Mouse (Mus musculus): ENCODE data around the gene Hltf. TPM values are rescaled to one million over a fixed set of nuclear protein-coding genes. Genes with fewer than 3 reads are reported as not detected.
"Not testable (repeated sequence)": the region's sequence is repeated elsewhere in the genome, so short reads cannot be mapped to it uniquely, and the experiment has no call there.

Hltf gene
- total RNA-seq, 4 experiments from 2014 or later: 19.8 to 27.7 (median 24.9) TPM

DNA sequence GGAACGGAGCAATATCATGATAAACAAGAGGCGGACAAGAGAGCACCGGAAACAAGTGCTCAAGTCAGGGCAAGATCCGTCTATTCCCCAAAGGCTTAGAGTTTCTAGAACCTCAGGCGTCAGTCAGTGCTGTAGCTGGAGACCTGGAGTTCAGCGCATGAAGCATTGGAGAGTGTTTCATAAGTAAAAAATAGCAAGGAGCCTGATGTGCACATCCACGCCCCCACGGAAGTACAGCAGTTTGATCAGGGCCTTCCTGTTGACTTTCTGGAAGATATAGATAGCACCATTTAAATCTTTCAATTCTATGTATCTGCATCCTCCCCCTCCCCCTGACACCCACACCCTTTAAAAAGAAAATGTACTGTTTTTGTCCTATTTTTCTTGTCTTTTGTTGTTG, 46.7 kb downstream of the Hltf start:
- DNase-seq (ENCODE audit: low spot score in 2 of 2): no peak

- no peak for DNase-seq (ENCODE audit: low spot score in 2 of 2)
Observed at GRCm38 (mm10) chr3:20104776-20105175, 47.2 kb downstream of the Hltf start.

DNA sequence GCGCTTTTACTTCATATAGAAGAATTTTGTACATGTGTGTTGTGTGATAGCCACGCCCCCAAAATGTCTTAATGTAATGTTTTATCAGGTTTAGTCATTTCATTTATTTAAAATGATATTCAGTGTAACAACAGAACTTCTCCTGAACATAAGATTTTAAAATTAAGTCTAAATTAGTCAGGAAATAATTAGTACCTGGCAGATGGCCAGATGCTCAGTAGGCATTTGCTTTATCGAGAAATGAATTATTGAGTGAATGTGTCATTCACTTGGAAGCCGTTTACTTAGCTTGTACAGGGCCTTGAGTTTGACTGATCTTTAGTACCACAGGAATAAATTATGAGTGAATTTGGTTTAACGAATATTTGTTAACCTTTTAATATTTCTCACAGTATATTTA, 51.3 kb downstream of the Hltf start:
- DNase-seq (ENCODE audit: low spot score in 2 of 2): no peak

- no peak for DNase-seq (ENCODE audit: low spot score in 2 of 2)
Observed at GRCm38 (mm10) chr3:20111913-20112312, 54.3 kb downstream of the Hltf start.

GRCm38 (mm10) chr3:20119044-20119591, 61.5 kb downstream of the Hltf start:
- no peak for DNase-seq (ENCODE audit: low spot score in 2 of 2)

DNA sequence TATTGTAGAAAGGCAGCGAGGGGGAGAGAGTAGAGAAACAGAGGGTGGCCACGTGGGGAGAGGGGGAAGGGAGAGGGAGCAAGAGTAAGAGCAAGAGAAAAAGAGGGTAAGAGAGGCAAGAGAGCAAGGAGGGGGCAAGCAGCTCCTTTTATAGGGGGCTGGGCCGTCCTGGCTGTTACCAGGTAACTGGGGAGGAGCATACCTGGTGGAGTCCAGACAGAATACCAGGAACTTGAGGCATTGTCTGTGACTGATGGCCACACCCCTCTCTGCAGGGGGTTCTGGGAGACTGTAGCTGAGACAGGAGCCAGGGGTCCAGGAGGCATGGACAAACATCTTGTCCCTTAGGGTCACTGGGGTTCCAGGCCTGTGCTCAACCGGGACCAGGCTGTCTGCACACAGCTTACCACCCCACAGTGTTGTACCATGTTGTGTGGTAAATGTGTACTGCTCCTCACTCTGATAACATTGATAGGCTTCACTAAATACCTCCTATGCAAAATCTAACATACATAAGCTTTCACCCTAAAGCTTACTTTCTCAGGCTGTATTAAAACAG, 62.2 kb downstream of the Hltf start:
- no peak for DNase-seq (ENCODE audit: low spot score in 2 of 2)

DNA sequence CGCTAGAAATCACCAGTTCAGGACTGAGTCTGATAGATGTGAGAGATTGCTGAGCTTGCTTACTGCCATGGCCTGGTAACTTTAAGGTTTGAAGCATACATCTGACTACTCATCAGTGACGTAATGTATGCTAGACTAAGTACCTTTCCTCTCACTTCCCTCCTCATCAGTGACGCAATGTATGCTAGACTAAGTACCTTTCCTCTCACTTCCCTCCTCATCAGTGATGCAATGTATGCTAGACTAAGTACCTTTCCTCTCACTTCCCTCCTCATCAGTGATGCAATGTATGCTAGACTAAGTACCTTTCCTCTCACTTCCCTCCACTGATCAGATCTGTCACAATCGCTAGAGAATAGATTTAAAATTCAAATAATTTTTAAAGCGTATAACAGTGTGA, 64.0 kb downstream of the Hltf start:
- not testable (repeated sequence) for DNase-seq (ENCODE audit: low spot score in 2 of 2)

GRCm38 (mm10) chr3:20125604-20126003, 68.0 kb downstream of the Hltf start:
- DNase-seq (ENCODE audit: low spot score in 2 of 2): no peak

GRCm38 (mm10) chr3:20127047-20127595, 69.5 kb downstream of the Hltf start:
- no peak for DNase-seq (ENCODE audit: low spot score in 2 of 2)

DNA sequence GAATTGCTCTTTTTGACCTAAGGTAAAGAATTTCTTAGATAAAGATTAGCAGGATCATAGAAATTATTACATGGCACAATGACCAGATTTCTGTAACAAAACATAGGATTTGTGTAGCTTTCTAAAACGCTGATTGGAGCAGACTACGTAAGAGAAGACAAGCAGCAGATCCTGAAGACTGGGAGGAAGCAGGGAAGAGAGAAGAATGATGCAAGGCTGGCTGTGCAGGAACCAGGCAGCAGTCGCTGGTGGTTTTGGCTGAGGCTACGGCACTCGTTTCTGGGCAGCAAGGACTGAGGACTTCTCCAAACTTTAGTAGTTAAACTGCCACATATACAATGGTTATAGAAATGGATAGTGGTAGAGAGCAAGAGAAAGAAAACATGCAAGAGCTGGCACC, 71.9 kb downstream of the Hltf start:
- no peak for DNase-seq (ENCODE audit: low spot score in 2 of 2)

- DNase-seq (ENCODE audit: low spot score in 2 of 2): no peak
Observed at GRCm38 (mm10) chr3:20130456-20131349, 73.1 kb downstream of the Hltf start.

DNA sequence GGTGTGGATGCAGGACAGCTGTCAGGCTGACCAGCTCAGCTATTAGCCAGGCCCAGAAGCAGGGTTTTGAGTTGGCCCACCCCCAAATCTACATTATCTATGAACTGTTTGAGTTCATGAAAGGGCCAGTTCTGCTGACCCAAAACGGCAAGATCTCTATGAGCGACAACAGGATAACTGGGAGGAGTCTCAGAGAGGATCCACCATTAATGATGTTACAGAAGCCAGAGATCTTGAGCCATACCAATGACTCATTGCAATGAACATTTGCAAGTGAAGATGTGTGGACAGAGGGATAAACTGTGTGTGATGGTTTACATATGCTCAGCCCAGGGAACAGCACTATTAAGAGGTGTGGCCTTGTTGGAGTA, 73.7 kb downstream of the Hltf start:
- DNase-seq (ENCODE audit: low spot score in 2 of 2): no peak

DNA sequence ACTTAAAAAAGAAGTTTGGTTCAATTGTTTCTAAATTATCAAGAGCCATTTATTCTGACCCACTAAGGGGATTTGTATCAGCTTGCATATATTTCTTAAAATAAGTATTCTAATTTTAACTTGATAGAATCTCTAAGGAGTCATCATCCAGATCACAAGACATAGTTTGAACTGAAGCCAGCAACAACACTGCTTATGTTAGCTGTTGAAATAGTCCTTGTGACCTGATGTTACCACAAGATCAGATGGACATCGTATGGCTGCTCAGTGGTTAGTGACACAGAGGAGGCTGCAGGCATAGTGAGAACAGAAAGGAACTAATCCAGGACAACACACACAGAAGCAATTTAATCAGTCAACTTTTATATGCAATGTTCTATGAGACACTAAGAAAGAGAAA, 75.1 kb downstream of the Hltf start:
- no peak for DNase-seq (ENCODE audit: low spot score in 2 of 2)

GRCm38 (mm10) chr3:20133745-20134144, 76.1 kb downstream of the Hltf start:
- peak; percentile 17 to 23 for DNase-seq (ENCODE audit: low spot score in 2 of 2)

DNA sequence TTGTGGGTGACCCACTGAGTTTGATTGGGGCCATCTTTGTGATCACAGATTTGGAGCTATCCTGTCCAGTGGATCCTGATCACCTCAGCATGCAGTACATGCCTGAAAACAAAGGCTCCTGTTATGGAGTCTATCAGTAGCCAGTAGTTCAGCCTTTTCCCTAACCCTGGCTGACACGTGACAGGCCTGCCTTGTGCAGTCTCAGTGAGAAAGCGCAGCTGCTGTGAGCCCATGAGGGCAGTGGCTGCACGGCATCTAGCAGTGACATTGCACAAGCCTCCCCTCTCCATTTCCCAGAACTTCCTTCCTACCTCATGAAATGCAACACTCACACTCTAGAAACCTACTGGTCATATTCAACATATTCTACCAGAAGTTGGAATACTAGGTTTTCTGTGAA, 76.9 kb downstream of the Hltf start:
- no peak for DNase-seq (ENCODE audit: low spot score in 2 of 2)

DNA sequence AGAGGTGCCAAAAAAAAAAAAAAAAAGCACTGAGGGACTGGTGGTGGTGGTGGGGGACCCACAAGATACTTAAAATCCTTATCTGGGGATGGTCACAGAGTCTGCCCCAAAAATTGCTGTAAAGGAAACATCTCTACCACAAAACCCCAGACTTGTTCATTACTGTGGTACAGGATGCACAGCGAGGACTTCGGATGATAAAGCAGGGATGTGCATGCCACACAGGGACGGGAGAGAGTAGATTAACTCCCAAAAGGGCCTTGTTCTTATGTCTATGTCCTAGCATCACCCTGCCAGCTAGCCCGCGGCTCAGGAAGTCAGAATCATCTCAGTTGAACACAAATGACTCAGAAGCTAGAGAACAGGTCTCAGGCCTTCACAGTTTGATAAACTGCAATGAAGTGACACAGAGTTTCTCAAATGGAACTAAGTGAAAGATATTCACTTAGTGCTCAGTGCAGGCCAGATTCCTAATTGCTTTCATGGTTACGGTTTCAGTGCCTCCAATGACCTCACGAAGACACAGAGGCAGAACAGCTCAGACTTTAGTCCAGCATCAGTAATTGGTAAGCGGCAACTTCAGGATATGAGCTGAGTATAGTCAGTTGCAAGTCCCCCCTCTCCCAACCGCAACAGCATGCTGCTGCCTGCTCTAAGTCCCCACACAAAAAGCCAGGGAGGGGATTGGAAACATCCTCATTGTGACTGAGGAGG, 79.4 kb downstream of the Hltf start:
- no peak for DNase-seq (ENCODE audit: low spot score in 2 of 2)

GRCm38 (mm10) chr3:20141240-20141639, 83.6 kb downstream of the Hltf start:
- no peak for DNase-seq (ENCODE audit: low spot score in 2 of 2)

- no peak for DNase-seq (ENCODE audit: low spot score in 2 of 2)
Observed at GRCm38 (mm10) chr3:20141679-20142078, 84.1 kb downstream of the Hltf start.

- no peak for DNase-seq (ENCODE audit: low spot score in 2 of 2)
Observed at GRCm38 (mm10) chr3:20142101-20142500, 84.5 kb downstream of the Hltf start.

DNA sequence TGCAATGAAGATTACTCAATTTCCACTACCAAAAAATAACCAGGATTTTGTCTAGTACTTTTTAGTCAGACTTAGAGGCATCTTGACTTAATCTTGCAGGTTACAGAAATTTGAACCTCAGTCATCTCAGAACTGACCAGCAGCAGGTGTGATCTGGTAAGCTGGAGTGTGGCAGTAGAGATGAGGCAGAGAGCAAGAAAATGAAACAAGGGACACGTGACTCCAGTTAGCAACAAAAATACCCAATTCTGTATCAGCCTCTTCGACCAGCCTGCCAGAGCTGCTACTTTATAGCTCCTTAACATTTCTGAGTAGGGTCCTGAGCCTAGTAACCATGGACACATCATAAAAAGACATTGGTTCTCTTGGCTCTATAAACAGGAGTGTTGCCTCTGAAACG, 85.0 kb downstream of the Hltf start:
- DNase-seq (ENCODE audit: low spot score in 2 of 2): no peak

DNA sequence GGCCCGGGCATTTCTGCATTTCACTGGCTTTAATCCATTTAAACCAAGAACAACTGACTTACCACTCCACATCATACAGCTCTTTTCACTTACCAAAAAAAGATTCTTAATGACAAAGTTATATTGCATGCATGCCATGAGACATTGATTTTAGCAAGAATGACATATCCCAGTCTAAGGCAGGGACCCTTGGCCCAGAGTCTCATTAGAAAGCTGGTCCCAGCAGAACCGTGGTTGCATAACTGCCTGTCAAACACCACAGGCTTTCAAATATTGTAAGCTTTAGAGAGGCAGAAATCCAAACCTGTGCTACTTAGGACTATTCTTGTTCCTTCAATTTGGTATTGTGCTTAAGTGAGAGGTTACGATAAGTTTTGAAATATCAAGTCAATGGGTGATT, 86.1 kb downstream of the Hltf start:
- no peak for DNase-seq (ENCODE audit: low spot score in 2 of 2)

GRCm38 (mm10) chr3:20144401-20144800, 86.8 kb downstream of the Hltf start:
- no peak for DNase-seq (ENCODE audit: low spot score in 2 of 2)

Measured in layer of hippocampus, adult 8-10 months (tissue).